Mouse (Mus musculus): ENCODE measurements at regions not wholly inside any gene's neighbourhood (a gene's known extent, or its start where the extent isn't known, plus 50 kb on each side); places are given as distances from the start of the nearest gene placed in this dataset.

DNA sequence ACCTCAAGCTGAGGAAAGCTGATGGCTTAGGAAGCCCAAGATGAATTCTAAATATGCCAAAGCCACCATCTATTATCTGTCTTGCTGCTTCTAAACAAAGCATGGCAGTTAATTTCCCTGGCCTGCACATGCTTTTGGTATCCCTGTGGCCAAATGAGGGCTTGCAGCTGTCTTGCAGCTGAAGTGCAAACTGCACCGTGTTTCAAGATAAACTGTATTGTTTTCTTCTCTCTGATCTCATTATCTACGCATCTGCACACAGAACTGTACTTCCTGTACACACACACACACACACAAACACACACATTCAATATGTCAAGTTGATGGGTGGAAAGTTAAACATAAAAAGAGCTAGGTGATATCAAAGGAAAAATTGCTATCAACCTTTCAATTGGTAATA is 221.7 kb upstream of the Veph1 start:
- DNase-seq (ENCODE audit: low spot score): no peak

GRCm38 (mm10) chr3:66515773-66516406 is 219.3 kb upstream of the Veph1 start:
- no peak for DNase-seq (ENCODE audit: low spot score)

GRCm38 (mm10) chr3:66514587-66514986 is 217.9 kb upstream of the Veph1 start:
- DNase-seq (ENCODE audit: low spot score): no peak

- DNase-seq (ENCODE audit: low spot score): no peak
These were observed 215.8 kb upstream of the Veph1 start for GRCm38 (mm10) chr3:66512408-66512807.

- no peak for DNase-seq (ENCODE audit: low spot score)
These were observed 213.8 kb upstream of the Veph1 start for GRCm38 (mm10) chr3:66510455-66510854.

- DNase-seq (ENCODE audit: low spot score): no peak
These were observed 209.5 kb upstream of the Veph1 start for GRCm38 (mm10) chr3:66506125-66506524.

- DNase-seq (ENCODE audit: low spot score): peak; percentile 8
These were observed 208.9 kb upstream of the Veph1 start for GRCm38 (mm10) chr3:66505476-66506076.

DNA sequence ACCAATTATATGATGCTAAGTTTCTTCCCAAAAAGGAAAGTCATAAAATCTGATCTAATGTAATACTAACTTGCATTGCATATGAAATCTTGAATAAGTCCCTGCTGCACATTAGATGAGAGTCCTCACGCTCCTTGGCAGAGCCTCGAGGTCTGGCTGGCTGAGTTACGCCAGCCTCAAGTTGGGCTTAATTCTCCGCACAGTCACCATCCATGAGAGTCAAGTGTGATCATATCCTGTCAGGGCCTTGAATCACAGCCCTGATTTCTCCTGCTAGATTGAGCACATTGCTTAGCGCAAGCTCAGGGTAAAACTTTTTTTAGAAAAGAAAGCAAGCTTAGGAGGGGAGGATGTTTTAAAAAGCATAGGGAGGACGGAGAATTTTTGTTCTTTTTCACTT is 208.1 kb upstream of the Veph1 start:
- DNase-seq (ENCODE audit: low spot score): no peak

- DNase-seq (ENCODE audit: low spot score): no peak
These were observed 207.0 kb upstream of the Veph1 start for GRCm38 (mm10) chr3:66503615-66504014.

GRCm38 (mm10) chr3:66501865-66502264 is 205.2 kb upstream of the Veph1 start:
- no peak for DNase-seq (ENCODE audit: low spot score)

GRCm38 (mm10) chr3:66494442-66495113 is 197.9 kb upstream of the Veph1 start:
- no peak for DNase-seq (ENCODE audit: low spot score)

- DNase-seq (ENCODE audit: low spot score): no peak
These were observed 194.2 kb upstream of the Veph1 start for GRCm38 (mm10) chr3:66490696-66491357.

DNA sequence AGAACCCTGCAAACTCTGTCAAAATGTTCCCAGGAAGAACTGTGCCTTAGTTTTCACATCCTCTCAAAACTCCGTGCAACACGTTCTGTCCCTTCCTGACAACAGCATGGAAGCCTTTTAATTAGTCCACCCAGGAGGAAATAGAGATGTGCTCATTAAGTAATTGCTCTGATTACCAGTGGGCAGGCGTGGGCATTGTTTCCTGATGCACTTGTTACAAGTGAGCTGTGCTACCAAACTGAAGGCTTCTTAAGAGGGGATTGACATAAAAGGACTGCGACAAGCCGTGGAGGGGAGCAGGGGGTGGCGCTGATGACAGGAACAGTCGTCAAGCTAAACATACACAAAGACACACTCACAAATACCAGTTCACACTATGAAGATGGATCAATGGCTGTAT is 192.1 kb upstream of the Veph1 start:
- no peak for DNase-seq (ENCODE audit: low spot score)

DNA sequence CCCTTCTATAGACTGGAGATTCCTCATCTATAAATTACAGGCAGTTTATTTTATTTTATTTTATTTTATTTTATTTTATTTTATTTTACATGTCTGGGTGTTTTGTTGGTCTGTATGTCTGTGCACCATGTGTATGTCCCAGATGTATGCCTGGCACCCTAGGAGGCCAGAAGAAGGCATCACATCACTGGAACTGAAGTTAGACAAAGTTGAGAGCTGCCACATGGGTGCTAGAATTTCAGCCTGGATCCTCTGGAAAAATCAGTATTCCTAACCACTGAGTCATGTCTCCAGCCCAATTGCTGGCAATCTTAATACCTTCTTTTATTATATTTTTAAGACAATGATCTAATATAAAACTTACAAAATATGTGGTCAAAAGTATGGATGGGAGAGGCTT is 190.0 kb upstream of the Veph1 start:
- no peak for DNase-seq (ENCODE audit: low spot score)

- DNase-seq (ENCODE audit: low spot score): no peak
These were observed 189.5 kb upstream of the Veph1 start for GRCm38 (mm10) chr3:66486184-66486583.

- DNase-seq (ENCODE audit: low spot score): no peak
These were observed 184.1 kb upstream of the Veph1 start for GRCm38 (mm10) chr3:66480718-66481117.

GRCm38 (mm10) chr3:66479266-66479665 is 182.6 kb upstream of the Veph1 start:
- no peak for DNase-seq (ENCODE audit: low spot score)

GRCm38 (mm10) chr3:66466321-66466720 is 169.7 kb upstream of the Veph1 start:
- no peak for DNase-seq (ENCODE audit: low spot score)

- DNase-seq (ENCODE audit: low spot score): no peak
These were observed 168.7 kb upstream of the Veph1 start for GRCm38 (mm10) chr3:66465371-66465770.

- no peak for DNase-seq (ENCODE audit: low spot score)
These were observed 165.7 kb upstream of the Veph1 start for GRCm38 (mm10) chr3:66462341-66462740.

- no peak for DNase-seq (ENCODE audit: low spot score)
These were observed 149.9 kb upstream of the Veph1 start for GRCm38 (mm10) chr3:66446274-66447159.

GRCm38 (mm10) chr3:66433216-66433615 is 136.6 kb upstream of the Veph1 start:
- DNase-seq (ENCODE audit: low spot score): no peak

Measured in adipocyte (in vitro differentiated cells).